Mouse (Mus musculus) CH12.LX (cell line): ENCODE results near the gene Rybp. TPM values are rescaled to one million over a fixed set of nuclear protein-coding genes. Genes with fewer than 3 reads are reported as not detected.

ENCODE experiments used
- DNase-seq: peaks from one replicate; pipeline ENCODE4 v3.0.0-alpha.2; 2013; ENCODE audit errors: extremely low read depth
- H3K27ac ChIP-seq: 2 replicates; pipeline ENCODE4 v1.5.1; 2012; ENCODE audit warnings: low read depth, mild to moderate bottlenecking, control low read depth, moderate library complexity; ENCODE audit not compliant: insufficient read depth
- H3K27me3 ChIP-seq: replicated peaks from 2 replicates; pipeline ENCODE3; 2012; ENCODE audit warnings: inconsistent platforms
- H3K36me3 ChIP-seq, 2 experiments: replicated peaks in 1 of 2; 2 replicates each; pipeline versions ENCODE3 to v1.6.1; 2012; ENCODE audit warnings: inconsistent platforms in 1 of 2, low read length in 1 of 2, mild to moderate bottlenecking in 1 of 2, mixed read lengths in 1 of 2, moderate library complexity in 1 of 2; ENCODE audit not compliant: control insufficient read depth in 1 of 2, insufficient read depth in 1 of 2
- H3K4me1 ChIP-seq, 2 experiments: 2 replicates each; pipeline ENCODE4 v1.6.1; 2012; ENCODE audit warnings: inconsistent platforms in 1 of 2, moderate library complexity in 1 of 2; ENCODE audit not compliant: insufficient read depth in 2 of 2, control insufficient read depth in 1 of 2
- H3K4me2 ChIP-seq: 2 replicates; pipeline ENCODE4 v1.6.1; 2012; ENCODE audit warnings: low read depth, mild to moderate bottlenecking, control low read depth; ENCODE audit not compliant: poor library complexity, insufficient read depth, severe bottlenecking
- H3K4me3 ChIP-seq, 3 experiments: fragments of 150-350 bp in 1 of 3; sonication (generic) in 1 of 3; replicated peaks in 1 of 3; 2 replicates each; pipeline versions ENCODE3 to v1.5.1; 2011 to 2012; ENCODE audit warnings: low read depth in 2 of 3, low read length in 2 of 3, mild to moderate bottlenecking in 2 of 3, moderate library complexity in 2 of 3, control low read depth in 1 of 3, improper control_type of control experiment in 1 of 3, inconsistent platforms in 1 of 3, mixed read lengths in 1 of 3; ENCODE audit not compliant: poor library complexity in 1 of 3
- H3K79me2 ChIP-seq: replicated peaks from 2 replicates; pipeline ENCODE4 v1.6.1; 2012; ENCODE audit warnings: mild to moderate bottlenecking, moderate library complexity; ENCODE audit not compliant: control insufficient read depth, poor library complexity, insufficient read depth, severe bottlenecking; ENCODE audit errors: extremely low read depth
- H3K9ac ChIP-seq: 2 replicates; pipeline ENCODE4 v1.6.1; 2012; ENCODE audit warnings: low read depth, mild to moderate bottlenecking, control low read depth, moderate library complexity; ENCODE audit not compliant: insufficient read depth
- H3K9me3 ChIP-seq: replicated peaks from 2 replicates; pipeline ENCODE3; 2012; ENCODE audit warnings: low read length, inconsistent platforms, mixed read lengths
- CHD1 ChIP-seq: IDR thresholded peaks from 2 replicates; pipeline ENCODE4 v1.6.1; 2012; ENCODE audit warnings: low read depth, low read length, improper control_type of control experiment, inconsistent platforms
- E2F4 ChIP-seq: IDR thresholded peaks from 2 replicates; pipeline ENCODE4 v1.6.1; 2011; ENCODE audit warnings: low read depth, low read length, improper control_type of control experiment; ENCODE audit not compliant: insufficient replicate concordance
- ETS1 ChIP-seq: conservative IDR thresholded peaks from 2 replicates; pipeline ENCODE4 v1.6.1; 2012; ENCODE audit warnings: low read depth, mild to moderate bottlenecking, inconsistent platforms, low read length, improper control_type of control experiment, moderate library complexity
- IRF4 ChIP-seq: IDR thresholded peaks from 2 replicates; pipeline ENCODE4 v1.6.1; 2014; ENCODE audit warnings: low read depth, mild to moderate bottlenecking, inconsistent platforms, low read length, improper control_type of control experiment
- JUN ChIP-seq: IDR thresholded peaks from 2 replicates; pipeline ENCODE4 v1.6.1; 2011; ENCODE audit warnings: low read depth, mild to moderate bottlenecking, low read length, improper control_type of control experiment, moderate library complexity; ENCODE audit not compliant: insufficient read depth
- KAT2A ChIP-seq: IDR thresholded peaks from 2 replicates; pipeline ENCODE4 v1.6.1; 2012; ENCODE audit warnings: low read length, improper control_type of control experiment, inconsistent platforms; ENCODE audit not compliant: insufficient replicate concordance
- MAFK ChIP-seq: IDR thresholded peaks from 2 replicates; pipeline ENCODE4 v1.6.1; 2011; ENCODE audit warnings: low read length, improper control_type of control experiment; ENCODE audit not compliant: insufficient replicate concordance
- MAX ChIP-seq: IDR thresholded peaks from 2 replicates; pipeline ENCODE4 v1.6.1; 2011; ENCODE audit warnings: low read length, improper control_type of control experiment
- MEF2A ChIP-seq: IDR thresholded peaks from 2 replicates; pipeline ENCODE4 v1.6.1; 2014; ENCODE audit warnings: low read depth, mild to moderate bottlenecking, inconsistent platforms, low read length, improper control_type of control experiment, borderline replicate concordance
- MYC ChIP-seq: IDR thresholded peaks from 2 replicates; pipeline ENCODE4 v1.6.1; 2011; ENCODE audit warnings: low read depth, mild to moderate bottlenecking, improper control_type of control experiment, low read length
- NELFE ChIP-seq: IDR thresholded peaks from 2 replicates; pipeline ENCODE4 v1.6.1; 2011; ENCODE audit warnings: low read depth, low read length, improper control_type of control experiment
- NRF1 ChIP-seq: IDR thresholded peaks from 2 replicates; pipeline ENCODE4 v1.6.1; 2014; ENCODE audit warnings: low read depth, mild to moderate bottlenecking, inconsistent platforms, low read length, improper control_type of control experiment, moderate library complexity
- PAX5 ChIP-seq: IDR thresholded peaks from 2 replicates; pipeline ENCODE4 v1.6.1; 2012; ENCODE audit warnings: low read length, inconsistent platforms, mixed read lengths
- POLR2AphosphoS2 ChIP-seq: IDR thresholded peaks from 2 replicates; pipeline ENCODE4 v1.6.1; 2011; ENCODE audit warnings: low read depth, low read length, improper control_type of control experiment
- RAD21 ChIP-seq: IDR thresholded peaks from 2 replicates; pipeline ENCODE4 v1.6.1; 2011; ENCODE audit warnings: low read depth, mild to moderate bottlenecking, low read length, improper control_type of control experiment, moderate library complexity
- TCF12 ChIP-seq: IDR thresholded peaks from 2 replicates; pipeline ENCODE4 v1.6.1; 2014; ENCODE audit warnings: low read depth, mild to moderate bottlenecking, inconsistent platforms, low read length, improper control_type of control experiment
- UBTF ChIP-seq: IDR thresholded peaks from 2 replicates; pipeline ENCODE4 v1.6.1; 2012; ENCODE audit warnings: low read depth, mild to moderate bottlenecking, inconsistent platforms, low read length, improper control_type of control experiment, moderate library complexity
- USF1 ChIP-seq: IDR thresholded peaks from 2 replicates; pipeline ENCODE4 v1.6.1; 2014; ENCODE audit warnings: low read depth, mild to moderate bottlenecking, inconsistent platforms, low read length, improper control_type of control experiment
- ZC3H11A ChIP-seq: IDR thresholded peaks from 2 replicates; pipeline ENCODE4 v1.6.1; 2012; ENCODE audit warnings: low read depth, mild to moderate bottlenecking, inconsistent platforms, low read length, improper control_type of control experiment
- ZKSCAN1 ChIP-seq: IDR thresholded peaks from 2 replicates; pipeline ENCODE4 v1.6.1; 2012; ENCODE audit warnings: low read depth, inconsistent platforms, low read length, improper control_type of control experiment, borderline replicate concordance
- ZMIZ1 ChIP-seq: IDR thresholded peaks from 2 replicates; pipeline ENCODE4 v1.6.1; 2012; ENCODE audit warnings: low read depth, mild to moderate bottlenecking, inconsistent platforms, low read length, improper control_type of control experiment
- ZNF384 ChIP-seq: IDR thresholded peaks from 2 replicates; pipeline ENCODE4 v1.6.1; 2012; ENCODE audit warnings: low read depth, low read length, improper control_type of control experiment, inconsistent platforms
- dilution Hi-C: fragments of 300-500 bp; cut with MboI; formaldehyde crosslinking; loops from 2 replicates; pipeline ENCODE4 v1.14.3; 2020; ENCODE audit warnings: low sequenced_read_pairs; ENCODE audit not compliant: extremely low pct_unique_long_range_greater_than_20kb, extremely low pct_ligation_motif_present
- in situ Hi-C: fragments of 300-500 bp; cut with MboI; formaldehyde crosslinking; loops from 3 replicates; pipeline ENCODE4 v1.14.3; 2019; ENCODE audit warnings: low sequenced_read_pairs, low pct_ligation_motif_present, low pct_unique_long_range_greater_than_20kb, mixed read lengths
- polyA plus RNA-seq: library from polyadenylated mRNA; unstranded; fragments of >175 nt; gene quantifications from 2 replicates; pipeline ENCODE4 v1.2.1, GENCODE M21; 2012; ENCODE audit warnings: low read depth; ENCODE audit not compliant: insufficient read length
- total RNA-seq, 2 experiments: library from RNA; depleted of rRNA; stranded (reverse); fragments of 300-350 nt in 1 of 2; fragments of >200 nt in 1 of 2; gene quantifications; 2 replicates each; pipeline ENCODE4 v1.2.3; 2012 to 2014

The Rybp gene
- total and polyA plus RNA-seq, 3 experiments: 9.1 to 27.4 (median 23.6) TPM

- Histone ChIP-seq H3K9ac (no peak overlapping the region), H3K27ac (no peak overlapping the region), H3K9me3 (no peaks in the 10 kb centered on the region), H3K4me3 (no peak overlapping the region), H3K27me3 (peaks cover 2% of the 10 kb centered on the region), H3K4me1 (0 out of 4 replicates have a peak, but pooled peaks cover 0 to 3% of the 10 kb centered on the region in 2 experiments), H3K4me2 (no peak overlapping the region), H3K36me3 (no peaks in the 10 kb centered on the region), H3K79me2 (no peaks in the 10 kb centered on the region)
- DNase-seq: no peak
- in situ Hi-C loops (no loop called here), dilution Hi-C loops (no loop called here)
- TF ChIP-seq NRF1: no peak
- no peak for TF ChIP-seq IRF4
- TF ChIP-seq E2F4: no peak
- TF ChIP-seq RAD21: no peak
- no peak for TF ChIP-seq CHD1
- no peak for TF ChIP-seq MAFK
- TF ChIP-seq PAX5: no peak
- no peak for TF ChIP-seq KAT2A
- TF ChIP-seq TCF12: no peak
- no peak for TF ChIP-seq ETS1
- TF ChIP-seq ZKSCAN1: no peak
- TF ChIP-seq ZMIZ1: no peak
- no peak for TF ChIP-seq ZNF384
Measured at GRCm38 (mm10) chr6:100300831-100301230, 13.5 kb upstream of the Rybp start.

DNA sequence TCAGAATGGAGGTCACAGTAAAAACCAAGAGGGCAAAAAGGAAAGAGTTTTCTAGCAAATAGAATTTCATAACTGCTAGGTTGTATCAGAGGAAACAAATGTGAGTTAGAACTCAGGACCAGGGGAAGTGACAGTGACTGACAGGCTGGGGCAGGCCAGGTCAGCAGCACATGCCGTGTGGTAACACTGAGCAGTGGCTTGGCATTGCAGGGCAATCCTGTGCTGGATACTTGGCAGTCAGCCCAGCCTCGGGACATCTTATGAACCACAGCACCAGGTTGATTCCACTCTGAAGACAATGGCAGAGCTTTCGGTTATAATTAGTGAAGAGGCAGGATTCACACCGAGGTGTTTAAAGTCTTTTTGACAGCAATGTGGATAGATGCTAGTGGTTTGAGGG, 11.7 kb upstream of the Rybp start:
- 0 out of 4 replicates have a peak, but pooled peaks cover 0 to 3% of the 10 kb centered on the region in 2 experiments for H3K4me1 ChIP-seq
- in situ Hi-C loops: no loop called here
- H3K4me2 ChIP-seq: no peak overlapping the region
- no peak overlapping the region; the same call in 1 of the 2 replicates for H3K9ac ChIP-seq
- DNase-seq: no peak
- no peaks in the 10 kb centered on the region for H3K36me3 ChIP-seq
- no peak overlapping the region for H3K4me3 ChIP-seq
- dilution Hi-C loops: no loop called here
- peaks cover 2% of the 10 kb centered on the region for H3K27me3 ChIP-seq
- no peaks in the 10 kb centered on the region for H3K9me3 ChIP-seq
- H3K27ac ChIP-seq: no peak overlapping the region
- no peaks in the 10 kb centered on the region for H3K79me2 ChIP-seq
- TF ChIP-seq ZC3H11A (no peak), MYC (no peak), POLR2AphosphoS2 (no peak), MEF2A (no peak), ZNF384 (no peak), TCF12 (no peak), MAX (no peak), UBTF (no peak), E2F4 (no peak), ZKSCAN1 (no peak), CHD1 (no peak), JUN (no peak), USF1 (no peak), NELFE (no peak)
